ENCODE assay signal across 8 mouse cellular contexts in genomic region chr1:46892752-46893151, GRCm38 (mm10). TPM values are rescaled to one million over a fixed set of nuclear protein-coding genes. Genes with fewer than 3 reads are reported as not detected.
DNase-seq lines count a peak whose midpoint lies in the region; ATAC-seq and TF ChIP-seq lines count a peak whose summit lies in the region.

TSS of gene Slc39a10 (minus strand) at chr1:46892852.

- ATAC-seq in forebrain, embryonic 14.5 days: no peak
- ATAC-seq in stomach, embryonic 16.5 days (ENCODE audit: insufficient read depth, low FRiP score): no peak

- no peaks in the 10 kb centered on the region for H3K27me3 ChIP-seq in cerebellum, adult 2 months (ENCODE audit: control insufficient read depth, insufficient read depth, low read length)
- H3K27me3 ChIP-seq in CH12.LX (replicated peaks): no peaks in the 10 kb centered on the region
- H3K27me3 ChIP-seq in forebrain, embryonic 14.5 days (replicated peaks; ENCODE audit: control insufficient read depth, insufficient read depth, low read length): no peaks in the 10 kb centered on the region
- no peaks in the 10 kb centered on the region for H3K27me3 ChIP-seq in stomach, embryonic 16.5 days (ENCODE audit: control insufficient read depth, insufficient read depth, low read length)

- H3K79me2 ChIP-seq in CH12.LX (replicated peaks; ENCODE audit: control insufficient read depth, extremely low read depth, insufficient read depth, poor library complexity, severe bottlenecking): no peaks in the 10 kb centered on the region

- in situ Hi-C loops in CH12.LX (cut with MboI; ENCODE audit: low pct_ligation_motif_present, low pct_unique_long_range_greater_than_20kb, low sequenced_read_pairs): no loop called here

- dilution Hi-C loops in CH12.LX (cut with MboI; ENCODE audit: extremely low pct_ligation_motif_present, extremely low pct_unique_long_range_greater_than_20kb, low sequenced_read_pairs): no loop called here

- no peak for TF ChIP-seq EP300 in CH12.LX (IDR thresholded peaks at IDR 0.05; ENCODE audit: low read length)

- intact Hi-C loops in left cerebral cortex, postnatal 14 days (cut with DNase I): no loop called here

- no peak within 1 kb of the TSS for H3K4me3 ChIP-seq in cerebellum, adult 2 months (replicated peaks; ENCODE audit: insufficient read depth, low read depth, low read length)
- H3K4me3 ChIP-seq in CH12.LX (replicated peaks in 1 of 3; ENCODE audit: low read depth in 2 of 3, low read length in 2 of 3, poor library complexity in 1 of 3): no peak within 1 kb of the TSS
- no peak within 1 kb of the TSS for H3K4me3 ChIP-seq in forebrain, embryonic 14.5 days (ENCODE audit: low read depth, low read length)
- no peak within 1 kb of the TSS for H3K4me3 ChIP-seq in stomach, embryonic 16.5 days (replicated peaks; ENCODE audit: low read length)

- no peaks in the 10 kb centered on the region for H3K36me3 ChIP-seq in CH12.LX (replicated peaks in 1 of 2; ENCODE audit: control insufficient read depth in 1 of 2, insufficient read depth in 1 of 2, low read length in 1 of 2)
- H3K36me3 ChIP-seq in forebrain, embryonic 14.5 days (ENCODE audit: control insufficient read depth, insufficient read depth, low read length): no peaks in the 10 kb centered on the region
- H3K36me3 ChIP-seq in stomach, embryonic 16.5 days (ENCODE audit: control insufficient read depth, insufficient read depth, low read length): no peaks in the 10 kb centered on the region

- 66% methylated on average over 3 of the region's 3 CpGs for WGBS in cerebellum, adult 2 months
- 62% methylated on average over 3 of the region's 3 CpGs for WGBS in forebrain, embryonic 14.5 days
- 74% methylated on average over 3 of the region's 3 CpGs for WGBS in stomach, embryonic 16.5 days

- no peak for TF ChIP-seq CTCF in cerebellum, adult 2 months (IDR thresholded peaks at IDR 0.05; ENCODE audit: borderline replicate concordance, insufficient read depth, low read depth, low read length)
- TF ChIP-seq CTCF in CH12.LX (conservative IDR thresholded peaks at IDR 0.05 in 1 of 2, IDR thresholded peaks at IDR 0.05 in 1 of 2; ENCODE audit: low read depth in 2 of 2, low read length in 2 of 2): no peak

- no peak within 1 kb of the TSS for H3K4me2 ChIP-seq in CH12.LX (ENCODE audit: insufficient read depth, low read depth, poor library complexity, severe bottlenecking)
- H3K4me2 ChIP-seq in forebrain, embryonic 14.5 days (ENCODE audit: low read length): no peak within 1 kb of the TSS
- H3K4me2 ChIP-seq in stomach, embryonic 16.5 days (ENCODE audit: low read depth, low read length): no peak within 1 kb of the TSS

- no peak for TF ChIP-seq POLR2A in cerebellum, adult 2 months (IDR thresholded peaks at IDR 0.05; ENCODE audit: borderline replicate concordance, insufficient read depth, low read length)
- no peak for TF ChIP-seq POLR2A in CH12.LX (IDR thresholded peaks at IDR 0.05; ENCODE audit: low read depth, low read length)

- H3K9ac ChIP-seq in CH12.LX (ENCODE audit: insufficient read depth, low read depth): no peak within 1 kb of the TSS
- no peak within 1 kb of the TSS for H3K9ac ChIP-seq in forebrain, embryonic 14.5 days (ENCODE audit: low read length)
- H3K9ac ChIP-seq in stomach, embryonic 16.5 days (ENCODE audit: low read length): no peak within 1 kb of the TSS

- TF ChIP-seq RAD21 in CH12.LX (IDR thresholded peaks at IDR 0.05; ENCODE audit: low read depth, low read length): no peak

- H3K9me3 ChIP-seq in CH12.LX (replicated peaks; ENCODE audit: low read length): no peaks in the 10 kb centered on the region
- H3K9me3 ChIP-seq in forebrain, embryonic 14.5 days (replicated peaks; ENCODE audit: control insufficient read depth, low read length): no peaks in the 10 kb centered on the region
- H3K9me3 ChIP-seq in stomach, embryonic 16.5 days (replicated peaks; ENCODE audit: control insufficient read depth, low read length): no peaks in the 10 kb centered on the region

- H3K27ac ChIP-seq in cerebellum, adult 2 months (ENCODE audit: insufficient read depth, low read length): no peak within 1 kb of the TSS
- no peak within 1 kb of the TSS for H3K27ac ChIP-seq in CH12.LX (ENCODE audit: insufficient read depth, low read depth)
- no peak within 1 kb of the TSS for H3K27ac ChIP-seq in forebrain, embryonic 14.5 days (ENCODE audit: low read depth, low read length)
- H3K27ac ChIP-seq in stomach, embryonic 16.5 days (ENCODE audit: low read length): no peak within 1 kb of the TSS

- no peak for DNase-seq in cerebellum, adult 2 months
- no peak for DNase-seq in cerebellum, postnatal 14 days
- no peak for DNase-seq in CH12.LX (ENCODE audit: extremely low read depth)
- no peak for DNase-seq in forebrain, embryonic 14.5 days (ENCODE audit: low spot score)
- DNase-seq in left cerebral cortex, postnatal 14 days (ENCODE audit: low spot score in 2 of 2): no peak
- no peak for DNase-seq in thymus, postnatal 10 days (ENCODE audit: low spot score in 2 of 2)
- no peak for DNase-seq in right cerebral cortex, postnatal 36 days (ENCODE audit: low spot score in 2 of 2)

- H3K4me1 ChIP-seq in cerebellum, adult 2 months (ENCODE audit: control insufficient read depth, insufficient read depth, low read length): no peaks in the 10 kb centered on the region
- H3K4me1 ChIP-seq in CH12.LX (ENCODE audit: control insufficient read depth in 1 of 2, insufficient read depth in 2 of 2): peaks cover 0 to 7% of the 10 kb centered on the region in 2 experiments; a peak in 1 of 4 replicates
- no peaks in the 10 kb centered on the region for H3K4me1 ChIP-seq in forebrain, embryonic 14.5 days (ENCODE audit: control insufficient read depth, insufficient read depth, low read length)
- H3K4me1 ChIP-seq in stomach, embryonic 16.5 days (ENCODE audit: control insufficient read depth, insufficient read depth, low read length): no peaks in the 10 kb centered on the region; the same call in none of the 2 replicates

TF ChIP-seq in CH12.LX, 34 proteins besides CTCF, POLR2A, EP300 and RAD21:
- TF ChIP-seq USF1 (IDR thresholded peaks at IDR 0.05; ENCODE audit: low read depth, low read length): no peak
- TF ChIP-seq BHLHE40 (IDR thresholded peaks at IDR 0.05; ENCODE audit: low read depth, low read length): no peak
- TF ChIP-seq SIN3A (IDR thresholded peaks at IDR 0.05; ENCODE audit: low read length): no peak
- TF ChIP-seq UBTF (IDR thresholded peaks at IDR 0.05; ENCODE audit: low read depth, low read length): no peak
- no peak for TF ChIP-seq CHD2 (IDR thresholded peaks at IDR 0.05; ENCODE audit: low read length)
- TF ChIP-seq ZKSCAN1 (IDR thresholded peaks at IDR 0.05; ENCODE audit: borderline replicate concordance, low read depth, low read length): no peak
- TF ChIP-seq MAFK (IDR thresholded peaks at IDR 0.05; ENCODE audit: insufficient replicate concordance, low read length): no peak
- TF ChIP-seq CHD1 (IDR thresholded peaks at IDR 0.05; ENCODE audit: low read depth, low read length): no peak
- TF ChIP-seq MXI1 (IDR thresholded peaks at IDR 0.05; ENCODE audit: low read depth, low read length): no peak
- TF ChIP-seq RCOR1 (conservative IDR thresholded peaks at IDR 0.05; ENCODE audit: low read depth, low read length): no peak
- TF ChIP-seq MEF2A (IDR thresholded peaks at IDR 0.05; ENCODE audit: borderline replicate concordance, low read depth, low read length): no peak

RNA-seq across cellular contexts. Expression of gene Slc39a10, which starts in this region (rescaled TPM):
- 32.6 and 34.3 TPM in 2 replicates for polyA plus RNA-seq in cerebellum, adult 2 months (2012; rRNA removed)
- total RNA-seq in CH12.LX (2012; rRNA removed) (7.3 and 9.9 TPM in 2 replicates), CH12.LX (2014; rRNA removed) (14.2 TPM in 2 replicates)
- polyA plus RNA-seq in CH12.LX (2012; ENCODE audit: insufficient read length, low read depth): 10.3 and 11.0 TPM in 2 replicates
- 66.1 and 86.8 TPM in 2 replicates for polyA plus RNA-seq in forebrain, embryonic 14.5 days (2014; fragmentation: Nextera tagmentation; extraction: Ambion mirVana)
- total RNA-seq in left cerebral cortex, postnatal 14 days (2021): 100 to 1,000 TPM; 169 to 197 TPM
- polyA plus RNA-seq in stomach, embryonic 16.5 days (2015; fragmentation: Nextera tagmentation; extraction: Ambion mirVana): 46.9 and 47.2 TPM in 2 replicates

Comparison
In these comparisons a context has a peak if more than half of its experiments do, and no peak if none do; other contexts are left out.
1. RNA of gene Slc39a10 (total RNA-seq): 169 to 197 TPM in left cerebral cortex, postnatal 14 days; 7.3 to 14.2 TPM in CH12.LX; every median in the first group is over 10 times any median in the second.